Mouse (Mus musculus) G1E (cell line): ENCODE measurements at regions not wholly inside any gene's neighbourhood (a gene's known extent, or its start where the extent isn't known, plus 50 kb on each side); places are given as distances from the start of the nearest gene placed in this dataset.

ENCODE experiments used
- ATAC-seq: 2 replicates; pipeline ENCODE4 v1.8.0; 2016; ENCODE audit warnings: mild to moderate bottlenecking; ENCODE audit not compliant: insufficient number of reproducible peaks, poor library complexity, low FRiP score, severe bottlenecking; ENCODE audit errors: extremely low read depth
- DNase-seq: peaks from one replicate; pipeline ENCODE4 v3.0.0; 2012; ENCODE audit warnings: low spot score
- H3K27me3 ChIP-seq: 2 replicates; pipeline ENCODE4 v1.6.1; 2012; ENCODE audit warnings: mild to moderate bottlenecking, low read length, inconsistent platforms; ENCODE audit not compliant: insufficient read depth
- H3K36me3 ChIP-seq: replicated peaks from 2 replicates; pipeline ENCODE3; 2012; ENCODE audit warnings: mild to moderate bottlenecking, inconsistent platforms
- H3K4me1 ChIP-seq: 2 replicates; pipeline ENCODE4 v1.6.1; 2012; ENCODE audit warnings: low read depth, low read length, inconsistent platforms, mixed read lengths; ENCODE audit not compliant: insufficient read depth
- H3K4me3 ChIP-seq: 2 replicates; pipeline ENCODE4 v1.5.1; 2012; ENCODE audit warnings: low read depth, mild to moderate bottlenecking, inconsistent platforms, low read length, moderate library complexity, mixed read lengths
- H3K9me3 ChIP-seq: replicated peaks from 2 replicates; pipeline ENCODE4 v1.6.1; 2012; ENCODE audit warnings: inconsistent platforms
- CTCF ChIP-seq: IDR thresholded peaks from 2 replicates; pipeline ENCODE4 v1.5.1; 2012; ENCODE audit warnings: low read depth, low read length, inconsistent platforms, mixed read lengths
- GATA1 ChIP-seq: IDR thresholded peaks from 2 replicates; pipeline ENCODE4 v1.6.1; 2012; ENCODE audit warnings: borderline replicate concordance, low read length, inconsistent platforms, mixed read lengths
- GATA2 ChIP-seq: IDR thresholded peaks from 2 replicates; pipeline ENCODE4 v1.6.1; 2012; ENCODE audit warnings: low read depth, low read length, inconsistent platforms, borderline replicate concordance
- POLR2AphosphoS5 ChIP-seq: IDR thresholded peaks from 2 replicates; pipeline ENCODE4 v1.6.1; 2012; ENCODE audit warnings: low read depth, low read length, inconsistent platforms; ENCODE audit not compliant: insufficient replicate concordance
- TAL1 ChIP-seq: conservative IDR thresholded peaks from 2 replicates; pipeline ENCODE4 v1.6.1; 2012; ENCODE audit warnings: low read depth, low read length, inconsistent platforms, mixed read lengths

DNA sequence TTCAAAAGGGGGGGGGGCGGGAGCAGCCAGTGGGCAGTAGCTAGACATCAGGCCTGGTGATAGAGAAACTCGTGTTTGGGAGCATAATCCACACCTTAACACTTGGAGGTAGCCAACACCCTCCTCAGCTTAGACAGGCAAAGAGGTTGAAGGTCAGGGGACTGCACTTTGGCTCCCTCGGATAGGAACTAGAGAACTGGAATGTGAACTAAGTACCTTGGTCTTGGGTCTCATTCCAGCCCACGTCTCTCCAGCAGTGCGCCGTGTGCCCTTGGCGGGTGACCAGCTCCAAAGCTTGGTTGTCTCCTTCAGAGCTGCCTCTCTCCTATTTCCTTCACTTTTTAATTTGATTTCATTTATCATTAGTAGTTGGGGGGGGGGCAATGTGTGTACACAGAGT is 73.0 kb upstream of the Arid1b start:
- ATAC-seq (no peak), DNase-seq (no peak)
- H3K4me1 ChIP-seq, result no peaks in the 10 kb centered on the region
- TF ChIP-seq POLR2AphosphoS5 (no peak), CTCF (no peak), GATA2 (no peak), TAL1 (no peak), GATA1 (no peak)
- no peaks in the 10 kb centered on the region for H3K9me3 ChIP-seq
- no peaks in the 10 kb centered on the region for H3K36me3 ChIP-seq
- peaks cover 38% of the 10 kb centered on the region for H3K27me3 ChIP-seq
- H3K4me3 ChIP-seq, result no peak overlapping the region

DNA sequence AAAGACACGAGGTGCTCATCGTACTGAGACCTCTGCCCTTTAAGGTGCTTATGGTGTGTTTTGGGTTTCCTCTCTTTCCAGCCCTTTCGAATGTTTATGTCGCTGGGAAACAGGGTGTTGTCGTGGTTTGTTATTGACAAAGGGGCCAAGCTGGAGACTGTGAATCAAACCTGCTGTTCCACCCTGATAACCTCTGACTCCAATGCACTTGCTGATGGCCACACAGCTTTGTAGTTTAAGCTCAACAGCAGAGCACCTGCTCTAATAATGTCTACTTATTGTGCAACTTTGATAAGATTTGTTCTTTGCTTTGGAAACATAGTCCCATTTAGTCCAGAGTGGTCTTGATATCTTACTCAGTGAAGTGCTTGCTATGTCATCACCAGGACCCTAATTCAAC is 65.5 kb upstream of the Arid1b start:
- ATAC-seq, result no peak

DNA sequence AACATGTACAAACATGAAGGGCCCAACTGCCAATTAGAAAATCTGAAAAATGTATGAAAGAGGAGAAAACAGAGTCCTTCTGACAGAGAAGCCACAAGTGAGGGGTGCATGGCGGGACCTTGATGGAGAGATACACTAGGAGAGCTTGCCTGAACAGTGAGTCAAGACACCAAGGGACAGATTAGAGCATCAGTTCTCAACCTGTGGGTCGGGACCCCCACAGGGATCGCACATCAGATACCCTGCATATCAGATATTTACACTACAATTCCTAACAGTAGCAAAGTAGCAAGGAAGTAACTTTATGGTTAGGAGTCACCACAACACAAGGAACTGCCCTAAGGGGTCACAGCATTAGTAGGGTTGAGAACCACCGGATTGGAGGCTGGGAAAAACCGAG is 58.9 kb upstream of the Arid1b start:
- ATAC-seq, result no peak
- no peak overlapping the region for H3K4me3 ChIP-seq
- no peak for DNase-seq
- TF ChIP-seq POLR2AphosphoS5 (no peak), GATA1 (no peak), GATA2 (no peak), TAL1 (no peak), CTCF (no peak)
- peaks cover 31% of the 10 kb centered on the region; the same call in 1 of the 2 replicates for H3K27me3 ChIP-seq
- H3K36me3 ChIP-seq, result no peaks in the 10 kb centered on the region
- no peaks in the 10 kb centered on the region for H3K4me1 ChIP-seq
- H3K9me3 ChIP-seq, result no peaks in the 10 kb centered on the region

More for the DNA sequence above, 65.5 kb upstream of the Arid1b start:
- Histone ChIP-seq H3K4me1 (no peaks in the 10 kb centered on the region), H3K36me3 (no peaks in the 10 kb centered on the region), H3K4me3 (no peak overlapping the region), H3K27me3 (peaks cover 21% of the 10 kb centered on the region), H3K9me3 (no peaks in the 10 kb centered on the region)
- TF ChIP-seq CTCF, result no peak
- no peak for TF ChIP-seq TAL1
- no peak for TF ChIP-seq GATA2
- no peak for TF ChIP-seq POLR2AphosphoS5
- TF ChIP-seq GATA1, result no peak
- no peak for DNase-seq

DNA sequence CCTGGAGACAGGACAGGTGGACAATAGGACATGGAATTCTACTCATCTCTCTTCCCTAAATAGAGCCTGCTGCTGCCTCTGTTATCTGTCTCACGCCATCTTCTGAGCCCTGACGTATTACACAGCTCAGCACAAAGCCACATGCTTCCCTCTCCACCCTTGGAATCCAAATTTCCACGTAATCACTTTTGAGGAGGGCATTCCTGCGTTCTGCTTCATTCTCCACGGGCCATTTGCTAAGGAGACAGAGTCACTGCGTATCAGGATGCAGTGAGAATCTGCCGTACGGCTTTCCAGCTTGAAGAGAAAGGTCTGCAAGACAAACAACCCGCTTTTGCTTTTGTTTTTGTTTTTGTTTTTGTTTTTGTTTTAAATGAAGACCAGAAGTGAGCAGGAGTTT is 53.5 kb upstream of the Arid1b start:
- DNase-seq, result no peak
- peaks cover 29% of the 10 kb centered on the region for H3K27me3 ChIP-seq
- H3K4me1 ChIP-seq, result no peaks in the 10 kb centered on the region

DNA sequence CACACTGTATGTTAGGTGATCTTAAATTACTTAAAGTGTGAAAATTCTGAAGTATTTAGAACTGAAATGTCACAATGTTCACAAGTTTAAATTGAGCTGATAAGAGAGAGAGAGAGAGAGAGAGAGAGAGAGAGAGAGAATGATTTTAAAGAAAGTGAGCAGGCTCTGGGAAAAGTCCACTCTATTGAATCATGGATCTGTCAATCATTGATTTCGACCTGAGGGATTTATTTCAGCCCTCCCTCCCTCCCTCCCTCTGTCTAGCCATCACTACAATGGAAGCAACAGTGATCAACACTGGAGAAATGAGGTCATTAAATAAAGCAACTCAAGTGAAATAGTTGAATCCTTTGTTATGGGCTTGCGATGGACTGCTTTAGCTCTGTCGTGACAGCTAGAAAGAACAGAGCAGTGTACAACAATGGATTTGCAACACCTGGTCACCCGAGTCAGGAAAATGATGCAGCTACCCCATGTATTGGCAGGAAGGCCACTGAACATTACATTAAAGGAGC is 52.8 kb upstream of the Arid1b start:
- no peak for TF ChIP-seq GATA2
- no peak for TF ChIP-seq POLR2AphosphoS5
- TF ChIP-seq CTCF, result no peak
- TF ChIP-seq GATA1, result no peak
- TF ChIP-seq TAL1, result no peak
- H3K4me1 ChIP-seq, result no peaks in the 10 kb centered on the region
- no peaks in the 10 kb centered on the region for H3K36me3 ChIP-seq
- H3K4me3 ChIP-seq, result no peak overlapping the region
- DNase-seq (no peak), ATAC-seq (no peak)
- no peaks in the 10 kb centered on the region for H3K9me3 ChIP-seq
- H3K27me3 ChIP-seq, result peaks cover 35% of the 10 kb centered on the region

More for the DNA sequence above, 53.5 kb upstream of the Arid1b start:
- TF ChIP-seq GATA2 (no peak), POLR2AphosphoS5 (no peak), GATA1 (no peak), TAL1 (no peak), CTCF (no peak)
- Histone ChIP-seq H3K9me3 (no peaks in the 10 kb centered on the region), H3K36me3 (no peaks in the 10 kb centered on the region), H3K4me3 (no peak overlapping the region)
- ATAC-seq, result no peak

- no peak for TF ChIP-seq TAL1
- TF ChIP-seq GATA2, result no peak
- no peak for TF ChIP-seq CTCF
- no peak for TF ChIP-seq POLR2AphosphoS5
- TF ChIP-seq GATA1, result no peak
- ATAC-seq (no peak), DNase-seq (no peak)
- Histone ChIP-seq H3K9me3 (no peaks in the 10 kb centered on the region), H3K36me3 (no peaks in the 10 kb centered on the region), H3K4me1 (no peaks in the 10 kb centered on the region), H3K27me3 (peaks cover 40% of the 10 kb centered on the region), H3K4me3 (no peak overlapping the region)
Measured at GRCm38 (mm10) chr17:4942868-4943267, 51.3 kb upstream of the Arid1b start.
